Comparison of ENCODE assay signal across 13 mouse cellular contexts in the genomic region with DNA sequence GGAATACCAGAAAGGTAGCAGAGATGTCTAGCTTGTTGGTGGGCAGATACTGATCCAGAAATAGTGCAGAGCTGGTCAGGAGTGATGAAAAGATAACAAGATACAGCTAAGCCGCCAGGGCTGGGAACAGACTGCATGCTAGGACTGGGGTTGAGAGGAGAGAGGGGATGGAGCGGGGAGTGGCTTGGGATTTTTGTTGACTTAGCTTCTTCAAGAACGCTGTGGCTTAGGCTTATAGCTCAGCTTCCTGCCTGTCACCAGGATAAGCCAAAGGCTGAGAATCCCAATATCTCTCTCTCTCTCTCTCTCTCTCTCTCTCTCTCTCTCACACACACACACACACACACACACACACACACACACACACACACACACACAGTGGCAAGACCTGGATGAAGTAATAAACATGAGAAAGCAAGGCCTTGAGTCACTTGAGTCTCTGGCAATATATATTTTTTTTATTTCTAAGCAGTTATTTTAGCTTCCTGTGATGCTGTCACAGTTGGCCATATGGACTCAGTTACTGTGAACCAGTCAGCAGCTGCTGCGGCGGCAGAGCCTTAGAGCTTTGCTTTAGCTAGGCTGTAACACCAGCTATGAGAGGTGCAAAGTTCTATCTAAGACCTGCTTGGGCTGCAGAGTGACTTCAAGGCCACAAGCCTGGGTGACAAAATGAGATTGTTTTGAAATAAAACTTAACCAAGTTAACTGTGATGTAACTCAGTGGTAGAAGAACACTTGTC. TPM values are rescaled to one million over a fixed set of nuclear protein-coding genes. Genes with fewer than 3 reads are reported as not detected.
DNase-seq lines count a peak whose midpoint lies in the region; ATAC-seq and TF ChIP-seq lines count a peak whose summit lies in the region.
"Had no signal": no experiment of that assay in that cellular context is flagged by ENCODE, and none has a peak within 500 bp of the region (broad histone marks: within the 10 kb centered on the region; RNA-seq: fewer than 3 reads in every experiment).

No protein-coding gene starts in this region.

- no peak overlapping the region for H3K4me2 ChIP-seq in kidney, embryonic 15.5 days
- no peak overlapping the region for H3K4me2 ChIP-seq in embryonic facial prominence, embryonic 13.5 days
- H3K4me2 ChIP-seq in limb, embryonic 14.5 days (replicated peaks; ENCODE audit: low read depth, low read length, severe bottlenecking) = no peak overlapping the region
- H3K4me2 ChIP-seq: hindbrain, embryonic 15.5 days; liver, embryonic 12.5 days; midbrain, embryonic 11.5 days had no signal

- no peaks in the 10 kb centered on the region for H3K9me3 ChIP-seq in kidney, embryonic 15.5 days (replicated peaks)
- H3K9me3 ChIP-seq in embryonic facial prominence, embryonic 13.5 days = no peaks in the 10 kb centered on the region
- no peaks in the 10 kb centered on the region for H3K9me3 ChIP-seq in limb, embryonic 14.5 days (ENCODE audit: control insufficient read depth, low read length)
- H3K9me3 ChIP-seq: hindbrain, embryonic 15.5 days; liver, embryonic 12.5 days had no signal

- no peaks in the 10 kb centered on the region for H3K27me3 ChIP-seq in kidney, embryonic 15.5 days
- H3K27me3 ChIP-seq in embryonic facial prominence, embryonic 13.5 days = no peaks in the 10 kb centered on the region
- no peaks in the 10 kb centered on the region for H3K27me3 ChIP-seq in limb, embryonic 14.5 days (ENCODE audit: control insufficient read depth, insufficient read depth, low read length)
- H3K27me3 ChIP-seq: hindbrain, embryonic 15.5 days; liver, embryonic 12.5 days had no signal

- 40% methylated on average over 5 of the region's 5 CpGs for WGBS in kidney, embryonic 15.5 days
- WGBS in embryonic facial prominence, embryonic 13.5 days = 22% methylated on average over 5 of the region's 5 CpGs
- 31% methylated on average over 5 of the region's 5 CpGs for WGBS in limb, embryonic 14.5 days

- no peaks in the 10 kb centered on the region for H3K36me3 ChIP-seq in kidney, embryonic 15.5 days
- H3K36me3 ChIP-seq in embryonic facial prominence, embryonic 13.5 days = no peaks in the 10 kb centered on the region
- no peaks in the 10 kb centered on the region for H3K36me3 ChIP-seq in limb, embryonic 14.5 days (ENCODE audit: control insufficient read depth, insufficient read depth, low read length)
- H3K36me3 ChIP-seq: hindbrain, embryonic 15.5 days; liver, embryonic 12.5 days had no signal

- DNase-seq in kidney, postnatal 36 days = no peak
- DNase-seq in MN1 (ENCODE audit: low spot score) (peak; percentile 70), liver (no peak)
- peak; percentile 74 for DNase-seq in limb, embryonic 14.5 days (ENCODE audit: low spot score)
- no peak for DNase-seq in cerebellum, adult 11 months
- DNase-seq: cerebellum, adult 9-10 months had no signal

- peak; percentile 40; the same call in 1 of the 2 replicates for ATAC-seq in kidney, embryonic 15.5 days (replicated peaks; ENCODE audit: low FRiP score)
- ATAC-seq in embryonic facial prominence, embryonic 13.5 days (ENCODE audit: insufficient number of reproducible peaks, insufficient read depth, low FRiP score, low TSS enrichment, low read depth) = no peak
- ATAC-seq in limb, embryonic 14.5 days (ENCODE audit: low FRiP score, low read depth) = peak; percentile 60; the same call in 1 of the 2 replicates
- ATAC-seq in megakaryocyte progenitor cell, adult 5-6 weeks (replicated peaks; ENCODE audit: poor library complexity) = no peak
- ATAC-seq: liver, embryonic 12.5 days had no signal

- no peak for TF ChIP-seq POLR2A in limb, embryonic 14.5 days (IDR thresholded peaks at IDR 0.05; ENCODE audit: borderline replicate concordance, extremely low read depth, insufficient read depth, insufficient read length)

- H3K4me1 ChIP-seq in kidney, embryonic 15.5 days = peaks cover 6% of the 10 kb centered on the region; the same call in 1 of the 2 replicates
- peaks cover 12% of the 10 kb centered on the region for H3K4me1 ChIP-seq in embryonic facial prominence, embryonic 13.5 days
- peaks cover 9% of the 10 kb centered on the region for H3K4me1 ChIP-seq in limb, embryonic 14.5 days (ENCODE audit: control insufficient read depth, insufficient read depth, low read length)
- H3K4me1 ChIP-seq: hindbrain, embryonic 15.5 days; liver, embryonic 12.5 days had no signal

- peak overlapping the region; percentile 54 for H3K27ac ChIP-seq in kidney, embryonic 15.5 days
- peak overlapping the region; percentile 44; the same call in 1 of the 2 replicates for H3K27ac ChIP-seq in embryonic facial prominence, embryonic 13.5 days
- H3K27ac ChIP-seq in limb, embryonic 14.5 days (replicated peaks; ENCODE audit: low read depth, low read length) = peak overlapping the region; percentile 38; the same call in 1 of the 2 replicates
- H3K27ac ChIP-seq: hindbrain, embryonic 15.5 days; liver, embryonic 12.5 days had no signal

- H3K4me3 ChIP-seq in kidney, embryonic 15.5 days (replicated peaks) = no peak overlapping the region
- no peak overlapping the region for H3K4me3 ChIP-seq in embryonic facial prominence, embryonic 13.5 days
- H3K4me3 ChIP-seq in limb, embryonic 14.5 days (replicated peaks; ENCODE audit: low read length) = no peak overlapping the region
- H3K4me3 ChIP-seq: hindbrain, embryonic 15.5 days; liver, embryonic 12.5 days had no signal

- H3K9ac ChIP-seq in kidney, embryonic 15.5 days = no peak overlapping the region
- H3K9ac ChIP-seq in embryonic facial prominence, embryonic 13.5 days = no peak overlapping the region
- H3K9ac ChIP-seq in limb, embryonic 14.5 days (ENCODE audit: low read depth, low read length, severe bottlenecking) = no peak overlapping the region
- H3K9ac ChIP-seq: hindbrain, embryonic 15.5 days; liver, embryonic 12.5 days had no signal

RNA-seq across cellular contexts. Expression of a gene that starts 28.2 kb away (rescaled TPM):
- polyA plus RNA-seq in kidney, embryonic 15.5 days (2015; fragmentation: Nextera tagmentation; extraction: Ambion mirVana) = 78.7 and 94.7 TPM in 2 replicates
- polyA plus RNA-seq in embryonic facial prominence, embryonic 13.5 days (2015; fragmentation: Nextera tagmentation; extraction: Ambion mirVana) = 75.6 and 79.6 TPM in 2 replicates
- polyA plus RNA-seq in limb, embryonic 14.5 days (2012; rRNA removed) = 493 and 711 TPM in 2 replicates
- 143 and 153 TPM in 2 replicates for polyA plus RNA-seq in limb, embryonic 14.5 days (2014; fragmentation: Nextera tagmentation; extraction: Ambion mirVana)
- total RNA-seq in megakaryocyte progenitor cell, adult 5-6 weeks (2015) = 0.07 TPM in 1 of 2 replicates, not detected in the other
- total RNA-seq in megakaryocyte progenitor cell, adult 5-6 weeks (2017) = 0.81 TPM in 1 of 2 replicates, not detected in the other
- total RNA-seq: neutrophil, adult 5-6 weeks had no signal

RNA-seq across cellular contexts. Expression of a gene that starts 28.2 kb away (rescaled TPM):
- 0.39 and 0.51 TPM in 2 replicates for polyA plus RNA-seq in kidney, embryonic 15.5 days (2015; fragmentation: Nextera tagmentation; extraction: Ambion mirVana)
- polyA plus RNA-seq in embryonic facial prominence, embryonic 13.5 days (2015; fragmentation: Nextera tagmentation; extraction: Ambion mirVana) = 0.76 and 1.4 TPM in 2 replicates
- 12.2 and 24.8 TPM in 2 replicates for polyA plus RNA-seq in limb, embryonic 14.5 days (2012; rRNA removed)
- 1.7 and 2.7 TPM in 2 replicates for polyA plus RNA-seq in limb, embryonic 14.5 days (2014; fragmentation: Nextera tagmentation; extraction: Ambion mirVana)
- not detected in 2 replicates for total RNA-seq in megakaryocyte progenitor cell, adult 5-6 weeks (2015)
- total RNA-seq in megakaryocyte progenitor cell, adult 5-6 weeks (2017) = not detected in 2 replicates

RNA-seq across cellular contexts. Expression of a gene that starts 57.3 kb away (rescaled TPM):
- polyA plus RNA-seq in kidney, embryonic 15.5 days (2015; fragmentation: Nextera tagmentation; extraction: Ambion mirVana) = 0.29 and 0.44 TPM in 2 replicates
- 0.83 TPM in 1 of 2 replicates, not detected in the other for polyA plus RNA-seq in embryonic facial prominence, embryonic 13.5 days (2015; fragmentation: Nextera tagmentation; extraction: Ambion mirVana)
- polyA plus RNA-seq in limb, embryonic 14.5 days (2012; rRNA removed) = 0.11 and 0.24 TPM in 2 replicates
- 0.44 TPM in 1 of 2 replicates, not detected in the other for polyA plus RNA-seq in limb, embryonic 14.5 days (2014; fragmentation: Nextera tagmentation; extraction: Ambion mirVana)
- total RNA-seq in megakaryocyte progenitor cell, adult 5-6 weeks (2015) = not detected in 2 replicates
- total RNA-seq in megakaryocyte progenitor cell, adult 5-6 weeks (2017) = not detected in 2 replicates
- total RNA-seq: neutrophil, adult 5-6 weeks had no signal
- polyA plus RNA-seq: liver, embryonic 12.5 days had no signal

Comparison
In these comparisons a context has a peak if more than half of its experiments do, and no peak if none do; other contexts are left out.
1. ATAC-seq: peak in kidney, embryonic 15.5 days (single experiment) and limb, embryonic 14.5 days (single experiment); none in embryonic facial prominence, embryonic 13.5 days (single experiment) and megakaryocyte progenitor cell, adult 5-6 weeks (single experiment).
2. DNase-seq: peak in MN1 (single experiment) and limb, embryonic 14.5 days (single experiment); none in kidney, postnatal 36 days (0 of 2), cerebellum, adult 11 months (single experiment) and liver (single experiment).
3. Peak in every context shown above with its lines, with median percentiles within 50 percentile points of each other: H3K27ac ChIP-seq.